Mouse (Mus musculus) hindbrain, embryonic 10.5 days (tissue): ENCODE results near the gene Ptpdc1. TPM values are rescaled to one million over a fixed set of nuclear protein-coding genes. Genes with fewer than 3 reads are reported as not detected.

Experiments used
- DNase-seq: peaks from one replicate; pipeline ENCODE4 v3.0.0-alpha.2; 2017; ENCODE audit warnings: low spot score
- H3K27ac ChIP-seq: fragments of 300-500 bp; sonication (generic); 2 replicates; pipeline ENCODE4 v1.5.1; 2016; ENCODE audit warnings: mild to moderate bottlenecking, moderate library complexity
- H3K27me3 ChIP-seq: fragments of 300-500 bp; sonication (generic); 2 replicates; pipeline ENCODE4 v1.6.1; 2016; ENCODE audit warnings: mild to moderate bottlenecking; ENCODE audit not compliant: poor library complexity, insufficient read depth, severe bottlenecking
- H3K36me3 ChIP-seq: fragments of 300-500 bp; sonication (generic); 2 replicates; pipeline ENCODE4 v1.6.1; 2016; ENCODE audit warnings: mild to moderate bottlenecking, moderate library complexity
- H3K4me1 ChIP-seq: fragments of 300-500 bp; sonication (generic); replicated peaks from 2 replicates; pipeline ENCODE4 v1.6.1; 2016; ENCODE audit warnings: mild to moderate bottlenecking
- H3K4me3 ChIP-seq: fragments of 300-500 bp; sonication (generic); 2 replicates; pipeline ENCODE4 v1.5.1; 2016; ENCODE audit warnings: mild to moderate bottlenecking, moderate library complexity
- H3K9me3 ChIP-seq: fragments of 300-500 bp; sonication (generic); 2 replicates; pipeline ENCODE4 v1.6.1; 2016; ENCODE audit warnings: mild to moderate bottlenecking, moderate library complexity
- WGBS: fragments of 180-500 bp; shearing (Covaris S2); methylation state at CpG from one replicate; pipeline ENCODE4 v1.1.7; 2016; 5-methylcytosine and 5-hydroxymethylcytosine counted together
- polyA plus RNA-seq: library from polyadenylated mRNA; unstranded; fragments of >200 nt; fragmentation: Nextera tagmentation; extraction: Ambion mirVana; gene quantifications from 2 replicates; pipeline ENCODE4 v1.2.1, GENCODE M21; 2016

Gene Ptpdc1
- polyA plus RNA-seq, 1 experiment from 2014 or later = 9.6 TPM

- 0% methylated on average over 1 of the region's 1 CpGs for WGBS
- no peaks in the 10 kb centered on the region for H3K36me3 ChIP-seq
- no peak overlapping the region for H3K4me3 ChIP-seq
- no peaks in the 10 kb centered on the region for H3K4me1 ChIP-seq
- no peak for DNase-seq
- no peaks in the 10 kb centered on the region for H3K9me3 ChIP-seq
- H3K27ac ChIP-seq = no peak overlapping the region
- peaks cover 35% of the 10 kb centered on the region for H3K27me3 ChIP-seq
Measured at GRCm38 (mm10) chr13:48650615-48651014, 25.2 kb upstream of the Ptpdc1 start.

DNA sequence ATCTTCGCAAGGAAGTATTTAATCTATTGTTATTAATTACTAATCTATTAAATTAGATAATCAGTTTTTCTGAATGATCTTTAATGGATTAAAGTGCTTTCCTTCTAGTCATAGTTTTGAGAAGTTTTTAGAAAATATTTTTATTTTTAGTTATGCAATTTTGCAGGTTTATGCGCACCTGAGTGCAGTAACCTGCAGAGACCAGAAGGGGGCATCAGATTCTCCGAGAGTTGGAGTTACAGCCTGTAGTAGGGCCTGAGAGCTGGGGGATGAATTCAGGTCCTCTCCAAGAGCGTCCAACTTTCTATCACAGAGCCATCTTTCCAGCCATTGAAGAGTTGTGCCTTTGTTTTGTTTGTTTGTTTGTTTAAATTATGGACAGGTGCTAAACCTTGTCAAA lies 21.2 kb upstream of the Ptpdc1 start:
- no peaks in the 10 kb centered on the region for H3K9me3 ChIP-seq
- no peaks in the 10 kb centered on the region for H3K27me3 ChIP-seq
- no peak overlapping the region for H3K27ac ChIP-seq
- WGBS = 91% methylated on average over 4 of the region's 4 CpGs
- no peaks in the 10 kb centered on the region for H3K4me1 ChIP-seq
- H3K36me3 ChIP-seq = no peaks in the 10 kb centered on the region
- no peak overlapping the region for H3K4me3 ChIP-seq
- DNase-seq = no peak

DNA sequence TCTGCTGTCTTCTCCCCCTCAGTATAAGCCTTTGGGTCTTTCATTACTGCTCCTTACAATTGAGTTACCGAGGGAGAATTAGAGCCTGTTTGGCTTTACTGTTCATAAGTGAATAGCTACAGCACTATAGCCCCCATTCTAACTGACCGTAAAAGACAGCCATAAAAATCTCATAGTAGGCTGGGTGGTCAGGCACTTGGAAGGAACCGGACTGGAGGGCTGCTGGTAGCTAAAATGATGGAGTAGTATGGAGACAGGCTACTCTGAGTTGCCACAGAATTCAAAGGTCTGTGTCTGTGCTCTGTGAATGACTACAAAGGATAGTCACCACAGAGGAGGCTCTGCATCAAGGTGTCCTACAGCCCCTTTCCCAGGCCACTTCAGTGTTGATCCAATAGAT lies 18.5 kb upstream of the Ptpdc1 start:
- no peak for DNase-seq

DNA sequence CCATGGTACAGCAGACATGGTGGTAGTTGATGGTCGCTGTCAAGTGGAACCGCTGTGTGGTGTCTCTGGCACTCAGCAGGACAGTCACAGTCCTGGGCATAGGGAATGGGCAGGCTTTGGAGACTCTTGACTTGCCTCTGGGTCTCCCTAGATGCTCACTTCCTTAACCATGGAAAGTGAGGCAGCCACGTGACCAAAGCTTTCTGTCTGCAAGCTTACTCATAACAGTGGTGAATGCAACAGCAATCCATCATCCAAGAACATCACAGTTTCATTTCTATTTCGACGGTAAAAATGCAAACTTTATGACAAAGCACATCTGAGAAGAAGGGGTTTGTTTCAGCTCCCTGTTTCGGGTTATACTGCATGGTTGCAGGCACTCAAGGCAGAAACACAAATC lies 17.6 kb upstream of the Ptpdc1 start:
- Histone ChIP-seq H3K4me1 (peaks cover 4% of the 10 kb centered on the region; the same call in 1 of the 2 replicates), H3K27ac (no peak overlapping the region), H3K4me3 (no peak overlapping the region), H3K27me3 (no peaks in the 10 kb centered on the region), H3K9me3 (no peaks in the 10 kb centered on the region), H3K36me3 (no peaks in the 10 kb centered on the region)
- no peak for DNase-seq
- WGBS = 83% methylated on average over 6 of the region's 6 CpGs

More for the DNA sequence above, 18.5 kb upstream of the Ptpdc1 start:
- H3K9me3 ChIP-seq = no peaks in the 10 kb centered on the region
- H3K4me3 ChIP-seq = no peak overlapping the region
- 88% methylated on average over 3 of the region's 3 CpGs for WGBS
- no peaks in the 10 kb centered on the region for H3K27me3 ChIP-seq
- no peaks in the 10 kb centered on the region for H3K4me1 ChIP-seq
- no peaks in the 10 kb centered on the region for H3K36me3 ChIP-seq
- H3K27ac ChIP-seq = no peak overlapping the region

GRCm38 (mm10) chr13:48639570-48639969 lies 14.1 kb upstream of the Ptpdc1 start:
- peaks cover 12% of the 10 kb centered on the region for H3K4me1 ChIP-seq
- no peaks in the 10 kb centered on the region for H3K27me3 ChIP-seq
- DNase-seq = peak; percentile 61
- no peaks in the 10 kb centered on the region for H3K36me3 ChIP-seq
- H3K9me3 ChIP-seq = no peaks in the 10 kb centered on the region
- no peak overlapping the region for H3K27ac ChIP-seq
- no peak overlapping the region for H3K4me3 ChIP-seq

GRCm38 (mm10) chr13:48637706-48638105 lies 12.2 kb upstream of the Ptpdc1 start:
- H3K9me3 ChIP-seq = no peaks in the 10 kb centered on the region
- no peak overlapping the region for H3K4me3 ChIP-seq
- H3K27ac ChIP-seq = no peak overlapping the region
- no peak for DNase-seq
- 56% methylated on average over 2 of the region's 2 CpGs for WGBS
- H3K27me3 ChIP-seq = no peaks in the 10 kb centered on the region
- peaks cover 12% of the 10 kb centered on the region for H3K4me1 ChIP-seq
- no peaks in the 10 kb centered on the region for H3K36me3 ChIP-seq

DNA sequence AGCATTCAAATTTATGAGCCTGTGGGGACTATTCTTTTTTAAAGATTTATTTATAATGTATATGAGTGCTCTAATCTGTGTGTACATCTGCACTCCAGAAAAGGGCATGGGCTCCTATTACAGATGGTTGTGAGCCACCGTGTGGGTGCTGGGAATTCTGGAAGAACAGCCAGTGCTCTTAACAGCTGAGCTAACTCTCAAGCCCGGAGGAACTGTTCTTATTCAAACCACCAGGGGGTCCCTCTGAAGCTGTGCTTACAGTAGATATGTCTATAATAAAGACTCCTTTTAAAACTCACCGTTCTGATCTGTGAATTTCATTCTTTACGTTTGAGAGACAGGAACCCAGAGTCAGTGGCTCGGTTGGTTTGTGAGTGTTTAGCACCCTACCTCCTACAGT lies 6.2 kb upstream of the Ptpdc1 start:
- no peaks in the 10 kb centered on the region for H3K4me1 ChIP-seq
- DNase-seq = no peak
- no peak overlapping the region for H3K4me3 ChIP-seq
- no peaks in the 10 kb centered on the region for H3K9me3 ChIP-seq
- H3K36me3 ChIP-seq = no peaks in the 10 kb centered on the region
- H3K27ac ChIP-seq = no peak overlapping the region
- WGBS = 80% methylated on average over 5 of the region's 5 CpGs
- H3K27me3 ChIP-seq = peaks cover 4% of the 10 kb centered on the region

GRCm38 (mm10) chr13:48624968-48625398 lies 481 bp downstream of the Ptpdc1 start:
- no peaks in the 10 kb centered on the region for H3K9me3 ChIP-seq
- 3% methylated on average over 26 of the region's 26 CpGs for WGBS

GRCm38 (mm10) chr13:48618890-48619289 lies 6.6 kb downstream of the Ptpdc1 start:
- Histone ChIP-seq H3K36me3 (peaks cover 6% of the 10 kb centered on the region; the same call in 1 of the 2 replicates), H3K27me3 (no peaks in the 10 kb centered on the region), H3K9me3 (peaks cover 20% of the 10 kb centered on the region), H3K4me1 (no peaks in the 10 kb centered on the region), H3K4me3 (no peak overlapping the region), H3K27ac (no peak overlapping the region)
- 69% methylated on average over 4 of the region's 4 CpGs for WGBS
- no peak for DNase-seq

More at GRCm38 (mm10) chr13:48624968-48625398, 481 bp downstream of the Ptpdc1 start:
- no peak for DNase-seq
- peaks cover 15% of the 10 kb centered on the region; the same call in 1 of the 2 replicates for H3K4me1 ChIP-seq
- H3K4me3 ChIP-seq = peak overlapping the region; percentile 73
- H3K27ac ChIP-seq = peak overlapping the region; percentile 93
- H3K27me3 ChIP-seq = peaks cover 12% of the 10 kb centered on the region
- no peaks in the 10 kb centered on the region for H3K36me3 ChIP-seq

DNA sequence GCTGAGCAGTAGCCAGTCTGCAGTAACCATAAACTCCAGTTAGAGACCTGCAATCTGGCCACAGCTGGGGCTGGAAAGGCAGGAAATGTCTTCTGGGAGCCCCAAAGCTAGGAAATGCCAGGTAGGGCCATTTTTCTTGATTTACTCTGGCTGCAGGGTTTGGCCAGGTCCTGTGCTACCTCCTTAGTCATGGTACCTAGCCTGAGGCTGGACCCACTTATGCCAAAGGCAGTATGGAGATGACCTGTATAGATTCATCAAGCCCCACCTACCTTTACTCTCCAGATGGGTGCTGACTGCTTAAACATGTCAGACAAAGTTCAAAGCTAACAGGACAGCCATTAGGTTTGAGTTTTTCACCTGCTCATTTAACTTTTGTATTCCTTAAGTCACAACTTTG lies 7.7 kb downstream of the Ptpdc1 start:
- Histone ChIP-seq H3K27ac (no peak overlapping the region), H3K36me3 (peaks cover 6% of the 10 kb centered on the region; the same call in 1 of the 2 replicates), H3K9me3 (peaks cover 20% of the 10 kb centered on the region), H3K27me3 (no peaks in the 10 kb centered on the region), H3K4me3 (no peak overlapping the region), H3K4me1 (no peaks in the 10 kb centered on the region)
- DNase-seq = no peak

GRCm38 (mm10) chr13:48614525-48614924 lies 10.9 kb downstream of the Ptpdc1 start:
- WGBS = 89% methylated on average over 2 of the region's 2 CpGs
- Histone ChIP-seq H3K4me1 (no peaks in the 10 kb centered on the region), H3K36me3 (peaks cover 6% of the 10 kb centered on the region; the same call in 1 of the 2 replicates), H3K4me3 (no peak overlapping the region), H3K27ac (no peak overlapping the region), H3K27me3 (no peaks in the 10 kb centered on the region), H3K9me3 (peaks cover 20% of the 10 kb centered on the region)
- DNase-seq = no peak

DNA sequence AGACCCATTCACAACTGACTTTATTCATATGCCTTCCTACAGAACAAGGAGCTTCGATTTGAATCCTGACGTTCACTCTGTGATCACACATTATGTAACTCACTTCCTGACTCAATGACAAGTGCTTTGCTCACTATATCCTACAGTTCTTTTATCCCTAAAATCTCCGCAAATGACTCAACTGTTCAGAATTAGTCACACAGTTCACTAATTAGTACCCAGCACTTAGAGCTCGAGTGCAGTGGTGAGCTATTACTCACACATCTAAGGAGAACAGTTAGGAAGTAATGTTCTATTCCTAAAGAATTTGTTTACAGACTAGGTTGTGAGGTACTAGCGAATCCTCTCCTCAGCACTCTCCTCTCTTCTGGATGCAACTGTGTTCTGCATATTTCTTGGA lies 16.4 kb downstream of the Ptpdc1 start:
- 82% methylated on average over 5 of the region's 5 CpGs for WGBS
- no peaks in the 10 kb centered on the region for H3K9me3 ChIP-seq

DNA sequence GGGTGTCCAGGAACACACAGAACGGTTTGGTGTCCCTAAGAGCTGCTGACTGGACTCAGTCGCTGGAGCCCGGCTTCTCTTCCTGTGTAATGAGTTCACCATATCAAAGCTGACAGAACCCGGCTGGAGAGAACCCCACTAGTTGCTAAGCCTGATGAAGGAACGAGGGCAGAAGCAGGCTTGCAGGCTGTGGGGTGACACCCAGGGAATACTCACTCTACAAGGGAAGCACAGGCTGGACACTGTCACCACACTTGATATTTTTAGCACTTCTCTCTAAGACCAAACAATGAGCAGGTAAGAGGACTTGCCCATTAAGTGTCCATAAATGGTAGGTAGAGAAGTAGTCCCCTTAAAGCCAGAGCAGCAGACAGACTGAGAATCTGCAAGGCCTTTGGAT lies 20.9 kb downstream of the Ptpdc1 start:
- WGBS = 87% methylated on average over 5 of the region's 5 CpGs
- H3K27me3 ChIP-seq = no peaks in the 10 kb centered on the region
- H3K4me1 ChIP-seq = no peaks in the 10 kb centered on the region
- no peak for DNase-seq
- H3K4me3 ChIP-seq = no peak overlapping the region
- no peak overlapping the region for H3K27ac ChIP-seq
- peaks cover 6% of the 10 kb centered on the region for H3K36me3 ChIP-seq
- no peaks in the 10 kb centered on the region for H3K9me3 ChIP-seq

More for the DNA sequence above, 16.4 kb downstream of the Ptpdc1 start:
- no peak overlapping the region for H3K4me3 ChIP-seq
- peaks cover 6% of the 10 kb centered on the region for H3K36me3 ChIP-seq
- no peaks in the 10 kb centered on the region for H3K4me1 ChIP-seq
- DNase-seq = no peak
- no peak overlapping the region for H3K27ac ChIP-seq
- no peaks in the 10 kb centered on the region for H3K27me3 ChIP-seq

DNA sequence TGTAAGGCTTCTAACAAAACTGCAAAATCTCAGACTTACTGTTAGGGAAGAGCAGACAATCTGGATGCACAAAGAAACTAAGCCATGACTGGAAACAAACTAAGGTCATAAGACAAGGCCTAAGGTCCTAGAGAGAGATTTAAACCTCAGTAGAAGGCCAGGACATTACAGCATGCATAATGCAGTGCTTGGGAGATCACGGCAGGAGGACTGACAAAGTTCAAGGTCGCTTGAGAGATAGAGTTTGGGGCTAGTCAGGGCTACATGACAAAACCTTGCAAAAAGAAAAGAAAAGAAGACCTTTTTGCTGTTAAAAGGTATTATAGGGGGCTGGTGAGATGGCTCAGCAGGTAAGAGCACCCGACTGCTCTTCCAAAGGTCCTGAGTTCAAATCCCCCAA lies 22.2 kb downstream of the Ptpdc1 start:
- no peaks in the 10 kb centered on the region for H3K9me3 ChIP-seq
- 89% methylated on average over 3 of the region's 3 CpGs for WGBS
- no peak for DNase-seq

More for the DNA sequence above, 22.2 kb downstream of the Ptpdc1 start:
- no peak overlapping the region for H3K4me3 ChIP-seq
- H3K36me3 ChIP-seq = peaks cover 6% of the 10 kb centered on the region
- no peaks in the 10 kb centered on the region for H3K4me1 ChIP-seq
- no peak overlapping the region for H3K27ac ChIP-seq
- H3K27me3 ChIP-seq = no peaks in the 10 kb centered on the region
